Mouse (Mus musculus): ENCODE results near the gene Sh2b2. TPM values are rescaled to one million over a fixed set of nuclear protein-coding genes. Genes with fewer than 3 reads are reported as not detected.
A peak's percentile ranks its signal among the peaks of the same experiment; 100 is the strongest.
"Not testable (repeated sequence)": the region's sequence is repeated elsewhere in the genome, so short reads cannot be mapped to it uniquely, and the experiment has no call there.

Sh2b2 gene
- polyA plus RNA-seq, 1 experiment from 2014 or later, result 10.8 TPM

DNA sequence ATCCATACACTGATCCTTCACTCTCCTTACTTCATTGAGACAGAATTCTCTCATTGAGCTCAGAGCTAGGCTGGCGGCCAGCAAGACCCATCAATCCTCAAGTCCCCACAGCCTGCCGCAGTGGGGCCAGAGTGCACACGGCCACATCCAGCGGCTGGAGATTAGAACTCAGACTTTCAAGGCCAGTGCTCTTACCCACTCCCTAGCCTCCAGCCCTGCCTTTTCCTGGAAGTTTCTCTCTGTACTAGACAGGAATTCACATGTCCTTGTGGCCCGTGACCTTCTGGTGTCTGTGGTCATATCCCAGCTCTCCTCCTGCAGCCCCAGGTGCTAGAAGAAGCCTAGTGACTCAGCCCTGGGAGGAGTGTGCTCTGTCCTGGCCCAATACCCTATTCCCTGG is 9.7 kb downstream of the Sh2b2 start:
- ATAC-seq (ENCODE audit: low FRiP score, low read depth), result no peak
- H3K9ac ChIP-seq, result no peak overlapping the region
- peaks cover 16% of the 10 kb centered on the region for H3K27me3 ChIP-seq
- H3K4me3 ChIP-seq, result no peak overlapping the region
- H3K4me1 ChIP-seq, result peaks cover 15% of the 10 kb centered on the region
- 89% methylated on average over 5 of the region's 5 CpGs for WGBS
- H3K27ac ChIP-seq, result no peak overlapping the region
- no peaks in the 10 kb centered on the region for H3K9me3 ChIP-seq
- H3K36me3 ChIP-seq, result peaks cover 5% of the 10 kb centered on the region
- H3K4me2 ChIP-seq (replicated peaks), result no peak overlapping the region

DNA sequence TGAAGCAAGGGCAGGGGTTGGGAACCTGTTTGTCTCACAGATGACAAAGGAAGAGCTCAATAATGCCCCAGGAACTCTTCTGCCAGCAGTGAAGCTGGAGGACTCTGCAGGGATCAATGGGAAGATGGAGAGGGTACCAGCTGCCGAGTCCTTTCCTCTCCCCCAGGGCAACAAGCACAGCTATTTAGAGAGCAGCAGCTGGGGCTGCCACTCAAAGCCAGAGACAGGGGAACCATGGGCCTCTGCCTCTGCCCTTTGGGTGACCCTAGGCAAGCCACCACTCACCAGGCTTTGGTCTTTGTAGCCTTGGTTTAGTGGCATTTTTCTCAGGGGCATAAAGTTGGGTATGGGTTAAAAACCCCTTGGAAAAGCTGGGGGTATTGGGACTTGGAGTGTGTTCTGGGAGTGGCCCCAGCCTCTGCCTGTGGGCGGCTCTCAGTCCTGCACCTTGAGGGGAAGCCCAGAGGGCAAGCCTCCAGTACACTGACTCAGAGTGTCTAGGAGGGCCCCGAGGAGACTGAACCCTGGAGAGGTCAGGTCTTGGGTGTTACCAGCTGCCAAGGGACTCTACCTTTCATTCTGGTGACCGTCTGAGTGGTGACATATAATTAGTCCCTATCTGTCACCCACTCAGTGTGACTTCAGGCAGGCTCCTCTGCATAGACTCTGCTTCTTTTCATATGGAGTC is 15.9 kb downstream of the Sh2b2 start:
- Histone ChIP-seq H3K36me3 (peaks cover 36% of the 10 kb centered on the region), H3K4me1 (no peaks in the 10 kb centered on the region), H3K27ac (no peak overlapping the region; the same call in 1 of the 2 replicates), H3K4me3 (no peak overlapping the region), H3K27me3 (peaks cover 19% of the 10 kb centered on the region), H3K9me3 (no peaks in the 10 kb centered on the region), H3K9ac (no peak overlapping the region), H3K4me2 (replicated peaks) (no peak overlapping the region)
- peak; percentile 62 for ATAC-seq (ENCODE audit: low FRiP score, low read depth)
- 65% methylated on average over 4 of the region's 4 CpGs for WGBS

DNA sequence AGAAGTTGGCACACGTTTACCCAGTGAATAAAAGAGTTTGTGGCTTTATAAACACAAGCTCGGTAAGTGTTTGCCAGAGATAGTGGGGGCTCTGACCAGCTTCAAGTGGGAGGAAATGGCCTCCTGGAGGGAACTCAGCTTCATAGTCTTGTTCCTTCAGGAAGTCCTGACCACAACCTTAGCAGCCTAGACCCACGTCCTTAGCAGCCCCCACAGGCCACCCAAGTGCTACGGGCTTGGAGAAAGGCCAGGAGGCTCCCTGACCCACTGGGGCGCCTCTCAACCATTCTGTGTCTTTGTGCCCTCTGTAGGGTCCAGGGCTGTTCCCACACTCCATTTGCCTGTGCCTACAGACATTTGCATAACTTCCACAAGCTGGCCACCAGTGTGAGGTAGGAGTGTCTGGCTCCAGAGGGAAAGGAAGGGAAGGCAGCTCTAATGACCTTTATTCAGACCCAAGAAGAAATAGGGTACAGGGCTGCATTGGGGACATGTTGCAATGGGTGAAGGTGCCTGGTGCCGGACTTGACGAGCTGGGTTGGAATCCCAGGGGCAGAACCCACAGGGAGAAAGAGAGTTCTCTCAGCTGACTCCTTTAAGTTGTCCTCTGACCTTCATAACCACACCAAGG is 20.0 kb downstream of the Sh2b2 start:
- no peak for ATAC-seq (ENCODE audit: low FRiP score, low read depth)
- peaks cover 62% of the 10 kb centered on the region for H3K36me3 ChIP-seq
- 0 out of 2 replicates have a peak, but pooled peaks cover 7% of the 10 kb centered on the region for H3K9me3 ChIP-seq
- no peak overlapping the region for H3K4me3 ChIP-seq
- H3K27me3 ChIP-seq, result peaks cover under 1% of the 10 kb centered on the region; the same call in 1 of the 2 replicates
- H3K4me2 ChIP-seq (replicated peaks), result no peak overlapping the region
- H3K4me1 ChIP-seq, result no peaks in the 10 kb centered on the region
- H3K27ac ChIP-seq, result no peak overlapping the region
- WGBS, result 77% methylated on average over 7 of the region's 7 CpGs
- no peak overlapping the region for H3K9ac ChIP-seq

DNA sequence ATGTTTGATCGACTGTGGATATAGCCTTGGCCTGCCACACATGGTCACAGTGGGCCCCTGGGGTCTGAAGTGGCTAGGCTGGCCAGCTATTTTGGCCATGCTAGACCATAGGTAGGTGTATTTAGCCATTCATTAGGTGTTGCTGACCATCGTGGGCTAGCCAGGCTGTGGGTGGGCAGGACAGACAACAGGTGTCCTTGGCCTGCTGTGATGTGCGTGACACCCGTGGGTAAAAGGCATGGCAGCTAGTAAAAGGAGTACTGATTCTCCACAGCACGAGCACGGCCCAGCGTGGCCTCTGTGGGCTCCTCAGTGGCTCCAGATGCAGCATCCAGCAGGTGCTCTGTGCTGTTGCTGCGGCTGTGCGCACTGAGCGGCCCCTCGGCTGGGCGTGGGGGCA is 27.8 kb downstream of the Sh2b2 start:
- no peaks in the 10 kb centered on the region for H3K27me3 ChIP-seq
- no peak overlapping the region for H3K9ac ChIP-seq
- H3K4me3 ChIP-seq, result no peak overlapping the region
- H3K27ac ChIP-seq, result no peak overlapping the region
- H3K36me3 ChIP-seq, result peaks cover 37% of the 10 kb centered on the region
- 0 out of 2 replicates have a peak, but pooled peaks cover 2% of the 10 kb centered on the region for H3K9me3 ChIP-seq
- 81% methylated on average over 12 of the region's 12 CpGs for WGBS
- no peaks in the 10 kb centered on the region for H3K4me1 ChIP-seq
- H3K4me2 ChIP-seq (replicated peaks), result no peak overlapping the region
- no peak for ATAC-seq (ENCODE audit: low FRiP score, low read depth)

DNA sequence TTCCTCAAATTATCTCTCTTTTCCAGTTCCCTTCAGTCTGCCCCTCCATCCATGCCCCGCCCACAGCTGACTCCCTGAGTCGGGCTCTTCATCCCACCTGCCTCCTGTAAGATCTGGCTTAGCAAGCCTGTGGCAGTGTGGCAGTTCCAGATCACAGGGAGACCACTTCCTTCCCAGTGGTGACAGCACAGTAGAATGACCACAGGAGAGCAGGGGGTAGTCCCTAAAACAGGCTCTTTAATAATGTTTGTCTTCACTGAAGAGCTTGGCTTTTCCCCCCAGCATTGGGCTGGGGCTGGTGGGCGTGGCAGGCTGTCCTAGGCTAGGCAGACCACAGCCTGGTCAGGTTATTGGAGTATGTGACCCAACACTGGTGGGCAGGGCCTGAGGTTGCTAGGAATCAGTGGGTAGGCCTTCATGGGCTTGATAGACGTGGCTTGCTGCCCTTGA is 28.4 kb downstream of the Sh2b2 start:
- 64% methylated on average over 4 of the region's 4 CpGs for WGBS
- Histone ChIP-seq H3K27ac (no peak overlapping the region), H3K36me3 (peaks cover 30% of the 10 kb centered on the region), H3K4me2 (replicated peaks) (no peak overlapping the region), H3K4me3 (no peak overlapping the region), H3K27me3 (no peaks in the 10 kb centered on the region), H3K4me1 (no peaks in the 10 kb centered on the region), H3K9ac (no peak overlapping the region), H3K9me3 (no peaks in the 10 kb centered on the region)
- no peak for ATAC-seq (ENCODE audit: low FRiP score, low read depth)

DNA sequence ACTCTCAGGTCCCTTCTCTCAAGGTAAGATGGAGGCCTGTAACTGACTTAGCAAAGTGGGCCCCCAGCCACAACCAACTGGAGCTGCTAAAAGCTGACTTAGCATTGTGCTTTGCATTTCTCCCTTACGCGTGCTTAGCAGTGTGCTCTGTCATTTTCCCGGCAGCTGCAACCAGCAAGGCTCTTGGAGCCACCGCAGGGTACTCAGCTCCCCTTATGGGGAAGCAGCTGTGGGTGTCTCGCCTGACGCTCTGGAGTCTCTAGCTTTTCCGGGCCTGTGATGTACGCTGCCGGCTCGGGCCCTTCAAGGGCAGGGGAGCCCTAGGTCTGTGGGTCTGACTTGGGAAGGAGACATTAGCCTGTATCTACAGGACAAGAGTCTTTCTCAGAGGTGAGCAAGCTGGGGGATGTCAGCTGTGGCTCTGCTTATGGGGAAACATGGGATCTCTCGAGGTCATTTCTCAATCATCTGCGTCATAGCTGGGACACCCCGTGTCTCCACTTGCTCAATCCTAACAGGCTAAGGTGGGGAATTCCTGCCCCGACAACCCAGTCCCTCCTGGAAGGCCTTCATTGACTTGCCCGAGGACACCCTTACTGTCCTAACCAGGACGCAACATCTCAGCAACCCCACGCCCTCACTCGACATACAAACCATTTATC is 29.2 kb downstream of the Sh2b2 start:
- Histone ChIP-seq H3K4me2 (replicated peaks) (no peak overlapping the region), H3K36me3 (peaks cover 28% of the 10 kb centered on the region), H3K9me3 (no peaks in the 10 kb centered on the region), H3K4me1 (no peaks in the 10 kb centered on the region), H3K27me3 (no peaks in the 10 kb centered on the region), H3K9ac (peak overlapping the region; percentile 19; the same call in 1 of the 2 replicates), H3K27ac (no peak overlapping the region), H3K4me3 (no peak overlapping the region)
- WGBS, result 82% methylated on average over 18 of the region's 18 CpGs
- no peak for ATAC-seq (ENCODE audit: low FRiP score, low read depth)

DNA sequence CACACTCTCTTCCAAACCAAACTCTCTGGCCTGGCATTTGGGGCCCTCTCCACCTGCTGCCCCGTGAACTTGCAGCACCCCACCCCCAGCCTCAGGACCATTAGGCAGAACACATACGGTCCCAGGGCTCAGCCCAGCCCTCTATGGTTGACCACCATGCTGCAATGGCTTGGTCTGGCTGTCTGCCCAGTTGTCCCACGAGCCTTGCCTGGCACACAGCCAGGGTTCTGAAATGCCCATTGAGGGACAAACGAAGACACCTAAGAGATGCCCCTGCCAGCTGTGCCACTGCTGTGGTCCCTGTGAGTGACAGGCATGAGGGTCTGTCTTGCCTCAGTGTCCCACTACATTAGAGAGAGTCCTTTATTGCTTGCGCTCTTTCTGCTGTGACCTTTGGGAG is 30.4 kb downstream of the Sh2b2 start:
- H3K36me3 ChIP-seq, result peaks cover 19% of the 10 kb centered on the region
- no peak overlapping the region for H3K4me3 ChIP-seq
- no peaks in the 10 kb centered on the region for H3K27me3 ChIP-seq
- H3K9ac ChIP-seq, result no peak overlapping the region
- ATAC-seq (ENCODE audit: low FRiP score, low read depth), result no peak
- H3K27ac ChIP-seq, result no peak overlapping the region
- WGBS, result 87% methylated on average over 5 of the region's 5 CpGs
- H3K4me2 ChIP-seq (replicated peaks), result no peak overlapping the region
- H3K9me3 ChIP-seq, result no peaks in the 10 kb centered on the region
- H3K4me1 ChIP-seq, result no peaks in the 10 kb centered on the region

DNA sequence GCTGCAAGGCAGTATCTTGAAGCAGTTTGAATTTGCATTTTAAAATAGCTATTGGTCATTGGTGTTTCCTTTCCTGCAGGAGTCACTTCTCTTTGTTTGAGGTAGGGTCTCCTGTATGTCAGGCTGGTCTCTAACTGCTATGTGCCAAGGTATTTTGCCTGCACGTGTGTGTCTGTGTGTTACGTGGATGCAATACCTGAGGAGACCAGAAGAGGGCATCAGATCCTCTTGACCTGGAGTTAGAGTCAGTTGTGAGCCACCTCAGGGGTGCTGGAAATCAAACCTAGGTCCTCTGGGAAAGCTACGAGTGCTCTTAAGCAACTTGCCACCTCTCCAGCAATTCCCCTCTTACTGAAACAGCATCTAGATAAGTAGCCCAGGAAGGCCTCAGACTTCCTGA is 31.1 kb downstream of the Sh2b2 start:
- Histone ChIP-seq H3K4me2 (replicated peaks) (no peak overlapping the region), H3K9ac (no peak overlapping the region), H3K4me1 (no peaks in the 10 kb centered on the region), H3K36me3 (peaks cover 19% of the 10 kb centered on the region), H3K27me3 (no peaks in the 10 kb centered on the region), H3K9me3 (no peaks in the 10 kb centered on the region), H3K4me3 (no peak overlapping the region), H3K27ac (no peak overlapping the region)
- 87% methylated on average over 3 of the region's 3 CpGs for WGBS
- no peak for ATAC-seq (ENCODE audit: low FRiP score, low read depth)

DNA sequence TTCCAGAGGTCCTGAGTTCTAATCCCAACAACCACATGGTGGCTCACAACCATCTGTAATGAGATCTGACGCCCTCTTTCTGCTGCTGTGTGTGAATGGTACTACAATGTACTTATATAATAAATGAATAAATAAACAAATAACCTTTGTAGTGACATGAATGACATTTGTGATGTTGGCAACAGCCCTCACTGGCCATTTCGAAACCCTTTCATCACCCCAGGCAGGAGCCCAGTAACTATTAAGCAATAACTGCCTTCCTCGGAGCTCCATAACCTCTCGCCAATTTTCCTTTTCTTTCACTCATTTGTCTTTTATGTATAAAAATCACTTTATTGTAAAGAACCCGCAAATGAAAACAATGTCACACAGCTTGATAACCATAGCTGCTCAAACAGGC is 32.6 kb downstream of the Sh2b2 start:
- Histone ChIP-seq H3K4me1 (no peaks in the 10 kb centered on the region), H3K9me3 (no peaks in the 10 kb centered on the region), H3K9ac (no peak overlapping the region), H3K36me3 (peaks cover 7% of the 10 kb centered on the region), H3K27ac (no peak overlapping the region), H3K4me2 (replicated peaks) (no peak overlapping the region), H3K27me3 (no peaks in the 10 kb centered on the region), H3K4me3 (no peak overlapping the region)
- ATAC-seq (ENCODE audit: low FRiP score, low read depth), result no peak
- WGBS, result 82% methylated on average over 5 of the region's 5 CpGs

DNA sequence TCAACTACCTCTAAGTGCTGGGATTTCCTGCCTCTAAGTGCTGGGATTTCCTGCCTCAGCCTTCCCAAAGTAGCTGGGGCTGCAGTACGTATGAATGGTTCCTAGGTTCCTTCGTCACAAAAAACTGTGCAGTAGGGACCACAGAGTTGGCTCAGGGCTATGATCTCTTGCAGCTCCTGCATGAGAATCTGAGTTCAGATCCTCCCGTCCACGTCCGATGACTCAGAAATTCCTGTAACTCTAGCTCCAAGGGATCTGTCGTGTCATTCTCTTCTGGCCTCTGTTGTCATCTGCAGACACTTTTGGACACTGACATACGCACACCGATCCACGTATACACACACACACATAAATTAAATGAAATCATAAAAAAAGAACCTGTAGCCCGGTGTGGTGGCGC is 33.6 kb downstream of the Sh2b2 start:
- H3K27ac ChIP-seq, result no peak overlapping the region
- H3K9me3 ChIP-seq, result no peaks in the 10 kb centered on the region
- WGBS, result 91% methylated on average over 11 of the region's 11 CpGs
- no peak overlapping the region for H3K9ac ChIP-seq
- H3K27me3 ChIP-seq, result no peaks in the 10 kb centered on the region
- ATAC-seq (ENCODE audit: low FRiP score, low read depth), result no peak
- no peaks in the 10 kb centered on the region for H3K4me1 ChIP-seq
- no peak overlapping the region for H3K4me3 ChIP-seq
- H3K36me3 ChIP-seq, result no peaks in the 10 kb centered on the region
- no peak overlapping the region for H3K4me2 ChIP-seq (replicated peaks)

DNA sequence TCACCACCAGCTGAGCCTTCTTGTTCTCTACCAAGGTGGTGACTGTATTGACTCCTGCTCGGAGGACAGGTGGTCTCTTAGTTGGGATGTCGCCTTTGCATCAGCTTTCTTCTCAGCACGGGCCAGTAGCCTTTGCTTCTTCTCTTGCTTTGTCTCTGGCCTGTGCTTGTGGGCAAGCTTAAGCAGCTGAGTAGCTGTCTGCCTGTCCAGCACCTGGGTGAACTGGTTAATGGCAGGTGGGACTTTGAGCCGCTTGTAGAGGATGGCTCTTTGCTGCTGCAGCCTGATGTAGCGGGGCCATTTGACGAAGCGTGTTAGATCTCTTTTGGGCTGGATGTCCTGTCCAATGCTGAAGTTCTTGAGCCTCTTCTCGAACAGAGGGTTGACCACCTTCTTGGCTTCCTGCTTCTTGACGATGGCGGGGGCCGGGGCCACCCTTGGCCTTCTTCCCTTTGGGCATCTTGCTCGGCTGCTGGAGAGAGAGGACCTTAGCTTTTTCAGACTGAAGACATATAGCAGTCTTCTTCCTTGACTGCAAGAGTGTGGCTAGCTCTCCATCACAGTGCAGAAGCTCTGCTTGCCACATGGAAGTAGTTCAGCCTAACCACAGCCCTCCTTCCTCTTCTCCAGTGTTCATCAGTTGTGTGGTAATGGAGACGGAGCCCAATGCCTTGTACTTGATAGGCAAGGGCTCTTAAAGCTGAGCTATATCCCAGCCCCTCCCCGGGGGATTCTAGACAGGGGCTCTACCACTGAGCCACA is 34.8 kb downstream of the Sh2b2 start:
- WGBS, result 90% methylated on average over 14 of the region's 14 CpGs
- not testable (repeated sequence) for H3K9me3 ChIP-seq; H3K4me2 ChIP-seq (replicated peaks); ATAC-seq (ENCODE audit: low FRiP score, low read depth); H3K27me3 ChIP-seq; H3K9ac ChIP-seq; H3K4me3 ChIP-seq; H3K36me3 ChIP-seq; H3K4me1 ChIP-seq; H3K27ac ChIP-seq

DNA sequence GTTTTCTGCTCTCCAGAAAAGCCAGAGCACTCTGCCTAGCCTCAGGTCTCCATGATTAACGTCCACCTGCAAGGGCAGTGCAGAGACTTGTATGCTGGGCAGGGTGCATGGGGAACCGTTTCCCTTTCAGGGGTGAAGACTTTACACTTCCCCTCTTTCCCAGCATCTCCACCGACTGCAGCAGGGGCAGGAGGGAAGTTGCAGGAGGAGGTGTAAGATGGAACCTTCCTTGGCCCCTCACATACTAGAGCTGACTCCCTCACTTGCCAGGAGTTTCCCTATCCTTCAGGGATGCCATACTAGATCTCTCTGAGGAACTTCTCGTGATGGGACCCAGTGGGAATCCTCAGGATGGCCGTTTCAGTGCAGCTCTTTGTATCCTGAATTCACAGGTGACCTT is 35.8 kb downstream of the Sh2b2 start:
- Histone ChIP-seq H3K9ac (no peak overlapping the region), H3K4me3 (no peak overlapping the region), H3K27ac (no peak overlapping the region), H3K9me3 (no peaks in the 10 kb centered on the region), H3K27me3 (no peaks in the 10 kb centered on the region), H3K4me2 (replicated peaks) (no peak overlapping the region), H3K4me1 (no peaks in the 10 kb centered on the region), H3K36me3 (no peaks in the 10 kb centered on the region)
- ATAC-seq (ENCODE audit: low FRiP score, low read depth), result no peak
- 68% methylated on average over 5 of the region's 5 CpGs for WGBS
